Mouse (Mus musculus) kidney, postnatal 0 days (tissue): ENCODE measurements at regions not wholly inside any gene's neighbourhood (a gene's known extent, or its start where the extent isn't known, plus 50 kb on each side); places are given as distances from the start of the nearest gene placed in this dataset.
"Not testable (repeated sequence)": the region's sequence is repeated elsewhere in the genome, so short reads cannot be mapped to it uniquely, and the experiment has no call there.

Experiments used
- ATAC-seq: fragments of 200-750 bp; cut with Nextera tagmentation; replicated peaks from 2 replicates; pipeline ENCODE4 v1.8.0; 2017; ENCODE audit warnings: low read depth, moderate number of reproducible peaks, moderate TSS enrichment, moderate library complexity; ENCODE audit not compliant: low FRiP score
- DNase-seq: peaks from one replicate; pipeline ENCODE4 v3.0.0-alpha.2; 2016; ENCODE audit warnings: low spot score
- H3K27ac ChIP-seq: fragments of 300-500 bp; sonication (generic); 2 replicates; pipeline ENCODE4 v1.5.1; 2014; ENCODE audit warnings: mild to moderate bottlenecking
- H3K27me3 ChIP-seq: fragments of 300-500 bp; sonication (generic); 2 replicates; pipeline ENCODE4 v1.6.1; 2014; ENCODE audit warnings: low read length, mixed read lengths; ENCODE audit not compliant: insufficient read depth
- H3K36me3 ChIP-seq: fragments of 300-500 bp; sonication (generic); 2 replicates; pipeline ENCODE4 v1.6.1; 2014; ENCODE audit warnings: low read length, mixed read lengths; ENCODE audit not compliant: insufficient read depth
- H3K4me1 ChIP-seq: fragments of 300-500 bp; sonication (generic); replicated peaks from 2 replicates; pipeline ENCODE4 v1.6.1; 2014; ENCODE audit warnings: antibody characterized with exemption, low read length, mixed read lengths; ENCODE audit not compliant: insufficient read depth
- H3K4me2 ChIP-seq: fragments of 300-500 bp; sonication (generic); 2 replicates; pipeline ENCODE4 v1.6.1; 2014; ENCODE audit warnings: mild to moderate bottlenecking, low read length, moderate library complexity, mixed read lengths
- H3K4me3 ChIP-seq: fragments of 300-500 bp; sonication (generic); replicated peaks from 2 replicates; pipeline ENCODE4 v1.5.1; 2014; ENCODE audit warnings: low read depth, low read length
- H3K9ac ChIP-seq: fragments of 300-500 bp; sonication (generic); 2 replicates; pipeline ENCODE4 v1.6.1; 2014; ENCODE audit warnings: low read depth, low read length
- H3K9me3 ChIP-seq: fragments of 300-500 bp; sonication (generic); replicated peaks from 2 replicates; pipeline ENCODE4 v1.6.1; 2016; ENCODE audit warnings: low read length, inconsistent platforms, mixed read lengths
- CTCF ChIP-seq: IDR thresholded peaks from 2 replicates; pipeline ENCODE4 v1.5.1; 2016; ENCODE audit warnings: antibody characterized with exemption, low read depth, mild to moderate bottlenecking, moderate library complexity
- WGBS: fragments of 180-500 bp; shearing (Covaris S2); extraction: QIAGEN DNeasy Blood & Tissue Kit; methylation state at CpG from one replicate; pipeline ENCODE4 v1.1.7; 2014; 5-methylcytosine and 5-hydroxymethylcytosine counted together

GRCm38 (mm10) chr7:60622271-60623249 lies 482.5 kb upstream of the Snrpn start:
- not testable (repeated sequence) for H3K9me3 ChIP-seq, H3K27me3 ChIP-seq, H3K27ac ChIP-seq, H3K4me1 ChIP-seq, H3K9ac ChIP-seq, H3K36me3 ChIP-seq
- peak; percentile 29 for DNase-seq
- peak; percentile 77; the same call in 1 of the 2 replicates for ATAC-seq
- 29% methylated on average over 29 of the region's 29 CpGs for WGBS
- Histone ChIP-seq H3K4me2 (peak overlapping the region; percentile 47), H3K4me3 (peak overlapping the region; percentile 24)

- not testable (repeated sequence) for H3K9me3 ChIP-seq, H3K27me3 ChIP-seq, H3K4me3 ChIP-seq, H3K36me3 ChIP-seq, H3K27ac ChIP-seq, ATAC-seq, H3K4me2 ChIP-seq, H3K9ac ChIP-seq, H3K4me1 ChIP-seq
- peak; percentile 58 for TF ChIP-seq CTCF
- 12% methylated on average over 5 of the region's 5 CpGs for WGBS
- DNase-seq = peak; percentile 3
Observed at GRCm38 (mm10) chr7:60617070-60617674, 477.2 kb upstream of the Snrpn start.
